Mouse (Mus musculus): ENCODE measurements around the gene P2ry2.

Gene P2ry2

DNA sequence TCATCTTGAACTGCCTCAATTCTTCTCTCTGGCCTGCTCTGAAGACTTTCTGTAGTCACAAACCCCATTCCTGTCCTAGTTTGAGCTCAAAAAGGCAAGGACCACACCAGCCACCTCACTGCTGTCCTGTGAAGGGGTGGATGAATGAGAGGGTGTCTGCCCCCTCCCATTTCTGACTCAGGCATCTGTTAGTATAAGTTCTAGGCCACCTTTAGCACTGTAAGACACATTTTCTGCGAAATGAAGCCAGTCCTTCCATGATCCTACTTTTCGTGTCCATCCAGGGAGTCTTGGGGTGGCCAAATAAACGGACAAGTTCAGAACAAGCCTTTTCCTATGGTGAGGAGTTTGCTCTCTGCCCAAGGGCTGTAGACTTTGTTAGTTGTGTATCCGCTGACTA is at the start of gene P2ry2:
Gene P2ry2 (minus strand): TSS at position 326 of the 400 bp plus-strand sequence.
- no peak for DNase-seq

DNA sequence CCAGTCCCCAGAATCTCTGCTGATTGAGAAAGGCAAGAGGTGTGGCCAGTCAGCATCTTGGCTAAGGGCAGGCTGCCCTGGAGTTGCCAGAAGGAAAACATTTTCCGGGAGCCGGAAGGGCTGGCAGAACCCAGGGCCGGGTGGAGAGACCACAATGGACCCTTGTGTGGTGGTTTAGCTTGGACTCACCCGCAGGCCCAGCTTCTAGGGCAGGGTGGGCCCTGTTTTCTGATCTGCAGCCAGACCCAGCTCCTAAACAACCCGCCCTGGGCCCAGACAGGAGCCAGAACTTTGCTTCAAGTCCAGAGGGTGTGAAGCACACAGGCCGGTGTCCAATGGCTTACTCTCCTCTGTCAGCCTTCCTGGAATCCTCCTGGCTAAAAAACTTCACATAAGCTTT is 49.6 kb upstream of the P2ry2 start:
- peak; percentile 39 for DNase-seq

DNA sequence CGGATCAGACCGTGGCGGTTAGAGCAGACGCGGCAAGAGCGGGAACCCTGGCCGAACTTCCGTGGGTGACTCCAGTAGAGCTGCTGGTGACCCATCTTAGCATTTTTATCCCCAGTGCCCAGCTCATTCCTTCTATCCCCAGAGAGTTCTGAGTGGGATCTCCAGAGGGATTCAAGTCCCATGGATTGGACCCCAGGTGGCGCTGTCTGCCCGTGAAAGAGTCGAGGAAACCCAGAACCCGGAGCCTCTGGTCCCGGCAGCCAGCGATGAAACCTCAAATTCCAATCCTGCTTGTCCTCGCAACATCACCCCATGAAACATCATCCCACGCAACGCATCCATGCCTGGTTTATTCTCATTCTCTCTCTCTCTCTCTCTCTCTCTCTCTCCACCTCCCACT is 48.7 kb upstream of the P2ry2 start:
- DNase-seq, result peak; percentile 93

DNA sequence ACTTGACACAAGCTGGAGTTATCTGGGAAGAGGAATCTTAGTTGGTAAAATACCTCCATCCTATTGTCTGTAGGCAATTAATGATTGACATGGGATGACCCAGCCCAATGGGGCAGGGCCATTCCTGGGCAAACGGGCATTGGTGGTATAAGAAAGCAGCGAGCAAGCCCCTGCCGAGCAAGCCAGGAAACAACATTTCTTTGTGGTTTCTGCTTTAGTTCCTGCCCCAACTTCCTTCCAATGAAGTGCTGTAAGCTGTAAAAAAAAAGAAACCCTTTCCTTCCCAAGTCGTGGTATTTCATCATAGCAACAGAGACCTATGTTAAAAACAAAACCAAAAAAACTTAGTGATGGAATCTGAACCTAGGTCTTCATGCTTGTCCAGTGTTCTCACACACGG is 47.8 kb upstream of the P2ry2 start:
- DNase-seq, result no peak

DNA sequence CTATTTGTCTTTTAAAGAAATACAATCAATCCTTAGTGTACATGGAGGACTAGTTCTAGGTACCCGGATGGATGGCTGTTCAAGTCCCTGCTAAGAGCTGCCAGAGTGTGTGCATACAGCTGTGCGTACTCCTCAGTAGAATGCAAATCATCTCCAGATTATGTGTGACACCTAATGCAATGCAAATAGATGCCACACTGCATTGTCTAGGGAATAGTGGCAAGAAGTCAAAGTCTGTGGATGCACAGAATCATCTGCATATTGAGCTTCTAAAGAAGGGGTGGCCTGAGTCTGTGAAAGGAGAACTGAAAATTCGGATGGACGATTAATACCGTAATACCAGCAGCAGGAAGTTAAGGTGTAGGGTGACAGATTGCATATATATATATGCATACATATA is 46.5 kb upstream of the P2ry2 start:
- DNase-seq, result no peak

DNA sequence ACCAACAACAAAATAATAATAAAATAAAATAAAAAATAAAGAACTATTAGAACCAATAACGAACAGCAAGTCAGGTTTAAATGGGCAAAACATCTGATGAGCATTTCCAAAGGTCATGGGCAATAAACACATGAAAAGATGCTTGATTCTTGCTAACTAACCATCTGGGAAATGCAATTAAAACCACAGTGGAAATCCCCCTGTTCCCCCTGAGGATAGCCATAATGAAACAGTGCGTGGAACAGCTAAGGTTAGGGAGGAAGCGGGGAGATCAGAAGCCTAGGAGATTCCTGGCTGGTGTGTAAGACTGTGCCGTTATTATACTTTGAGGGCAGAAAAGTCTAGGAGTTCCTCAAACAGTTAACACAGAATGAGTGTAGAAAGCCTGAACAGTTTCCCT is 44.6 kb upstream of the P2ry2 start:
- DNase-seq, result no peak

DNA sequence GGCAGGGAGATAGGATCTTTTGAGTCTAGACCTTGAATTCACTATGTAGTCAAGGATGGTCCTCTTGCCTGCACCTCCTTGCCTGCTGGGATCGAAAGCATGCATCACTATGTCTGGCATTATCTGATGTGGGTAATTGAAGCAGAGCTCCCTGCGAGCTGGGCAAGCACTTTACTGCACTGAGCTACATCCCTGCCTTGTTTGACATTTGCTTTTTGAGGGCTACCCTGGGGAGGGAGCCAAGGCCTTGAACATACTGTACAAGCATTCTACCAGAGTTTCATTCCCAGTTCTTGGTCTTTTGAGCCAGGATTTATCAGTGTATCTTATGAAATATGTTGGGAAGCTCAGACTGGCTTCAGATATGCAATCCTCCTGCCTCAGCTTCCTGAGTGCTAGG is 40.5 kb upstream of the P2ry2 start:
- DNase-seq, result no peak

DNA sequence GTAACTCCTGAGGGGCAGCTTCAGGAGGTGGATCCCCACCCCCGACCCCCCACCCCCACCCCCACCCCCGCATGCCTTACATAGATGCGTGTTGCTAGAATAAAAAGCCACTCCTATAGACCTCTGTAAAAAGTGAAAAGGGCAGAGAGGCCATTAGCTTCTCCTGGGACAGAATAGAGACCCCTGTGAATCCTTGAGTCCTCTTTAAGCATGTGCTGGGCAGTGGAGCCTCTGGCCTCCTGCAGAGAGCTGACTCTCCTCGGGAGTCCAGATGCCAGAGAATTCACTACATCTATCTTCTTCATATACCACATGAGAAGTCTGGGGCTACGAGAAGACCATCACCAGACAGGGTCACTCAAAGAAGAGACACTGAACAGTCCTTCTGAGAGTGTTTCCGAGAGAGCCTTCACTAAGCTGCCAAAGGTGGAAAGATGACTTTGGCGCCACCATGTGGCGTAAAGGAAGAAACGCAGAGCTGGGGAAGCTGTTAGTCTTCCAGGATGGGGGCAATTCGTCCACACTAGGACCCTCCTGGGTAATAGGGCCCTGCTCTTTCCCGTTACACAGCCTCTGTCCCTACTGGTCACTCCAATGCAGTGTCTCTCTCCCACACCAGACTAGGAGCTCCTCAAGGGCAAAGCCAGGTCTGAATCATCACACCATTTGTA is 39.0 kb upstream of the P2ry2 start:
- peak; percentile 74 for DNase-seq

DNA sequence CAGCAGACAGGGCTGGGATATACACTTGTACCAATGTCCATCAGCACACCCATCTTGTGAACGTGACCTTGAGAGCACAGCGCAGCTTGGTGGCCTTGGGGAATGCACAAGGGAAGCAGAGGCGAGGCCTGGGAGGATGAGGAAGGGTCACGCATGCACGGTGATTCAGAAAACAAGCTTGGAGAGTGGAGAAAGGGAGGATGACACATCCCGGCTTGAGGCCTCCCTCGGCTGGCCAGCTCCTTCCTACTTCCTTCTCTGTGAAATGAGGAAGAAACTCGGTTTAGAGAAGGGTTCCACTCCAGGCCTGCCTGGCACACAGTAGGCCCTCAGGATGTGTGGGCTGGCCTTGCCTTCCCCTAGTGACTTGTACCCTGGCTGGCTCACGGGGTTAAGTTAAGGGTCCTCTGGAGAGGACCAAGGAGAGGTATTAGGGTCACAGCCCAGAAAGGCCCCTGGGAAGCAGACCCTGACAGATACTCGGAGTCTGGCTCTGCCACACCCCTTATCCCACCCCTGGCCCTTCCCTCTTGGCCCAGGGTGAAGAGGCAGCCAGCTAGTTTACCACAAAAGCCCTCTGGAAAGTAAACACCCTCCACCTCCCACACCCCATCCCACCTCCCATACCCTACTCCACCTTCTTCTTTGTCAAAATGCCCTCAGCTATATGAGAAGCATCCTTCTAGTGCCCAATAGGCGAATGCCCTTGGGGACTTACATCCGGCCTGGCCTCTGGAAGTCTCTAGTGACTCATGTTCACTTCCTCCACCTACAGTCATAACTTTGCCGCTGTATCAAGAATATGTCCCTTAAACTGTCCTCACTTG is 38.3 kb upstream of the P2ry2 start:
- DNase-seq, result no peak

DNA sequence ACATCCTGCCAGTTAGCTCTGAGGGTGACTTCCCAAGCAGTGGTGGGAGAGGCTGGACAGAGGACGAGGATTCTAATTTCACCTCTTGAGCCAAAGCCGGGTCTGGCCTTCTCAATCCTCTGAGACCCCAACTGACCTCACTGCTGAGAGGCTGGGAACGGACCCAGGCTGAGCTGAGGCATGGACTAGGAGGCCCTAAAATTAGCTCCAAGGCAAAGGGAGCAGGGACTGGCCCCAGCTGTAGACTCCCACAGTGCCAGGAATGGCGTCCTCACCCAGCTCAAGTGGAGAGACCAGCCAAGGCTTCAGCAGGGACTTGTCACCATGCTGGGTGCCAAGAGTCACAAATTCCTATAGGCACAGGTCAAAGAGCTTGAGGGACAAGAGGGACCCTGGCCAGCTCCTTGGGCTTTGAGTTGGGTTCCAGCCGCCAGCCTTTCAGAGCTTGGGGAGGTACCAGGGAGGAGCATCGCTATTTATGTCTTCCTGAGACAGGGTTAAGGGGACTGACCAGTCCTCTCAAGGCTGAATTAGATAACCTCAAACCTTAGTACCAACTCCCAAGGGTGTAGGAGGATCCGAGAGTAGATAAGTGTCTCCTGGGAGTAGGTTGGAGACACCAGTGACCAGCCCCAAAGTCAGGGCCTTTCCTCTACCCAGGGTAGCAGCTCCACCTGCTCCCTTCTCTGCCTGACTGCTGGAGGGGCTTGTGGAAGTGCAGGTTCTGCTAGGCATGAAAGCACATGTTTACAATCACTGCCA is 36.8 kb upstream of the P2ry2 start:
- peak; percentile 83 for DNase-seq

DNA sequence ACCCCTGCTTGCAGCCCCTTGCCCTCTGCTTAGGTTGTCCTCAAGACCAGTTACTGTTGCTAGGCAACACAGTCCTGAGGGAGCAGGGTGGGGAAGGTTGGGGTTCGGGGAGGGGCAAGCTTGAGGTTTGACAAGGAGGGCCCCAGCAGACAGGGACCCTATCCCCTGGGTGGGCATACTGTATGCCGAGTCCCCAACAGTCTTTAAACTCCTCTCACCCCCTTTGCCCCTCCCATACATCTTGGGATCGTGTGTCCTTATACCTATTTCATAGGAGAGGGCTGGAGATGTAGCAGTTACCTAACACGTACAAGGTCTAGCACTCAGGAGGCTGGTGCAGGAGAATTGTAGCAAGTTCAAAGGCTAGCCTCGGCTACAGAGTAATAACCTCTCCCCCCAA is 35.6 kb upstream of the P2ry2 start:
- no peak for DNase-seq

DNA sequence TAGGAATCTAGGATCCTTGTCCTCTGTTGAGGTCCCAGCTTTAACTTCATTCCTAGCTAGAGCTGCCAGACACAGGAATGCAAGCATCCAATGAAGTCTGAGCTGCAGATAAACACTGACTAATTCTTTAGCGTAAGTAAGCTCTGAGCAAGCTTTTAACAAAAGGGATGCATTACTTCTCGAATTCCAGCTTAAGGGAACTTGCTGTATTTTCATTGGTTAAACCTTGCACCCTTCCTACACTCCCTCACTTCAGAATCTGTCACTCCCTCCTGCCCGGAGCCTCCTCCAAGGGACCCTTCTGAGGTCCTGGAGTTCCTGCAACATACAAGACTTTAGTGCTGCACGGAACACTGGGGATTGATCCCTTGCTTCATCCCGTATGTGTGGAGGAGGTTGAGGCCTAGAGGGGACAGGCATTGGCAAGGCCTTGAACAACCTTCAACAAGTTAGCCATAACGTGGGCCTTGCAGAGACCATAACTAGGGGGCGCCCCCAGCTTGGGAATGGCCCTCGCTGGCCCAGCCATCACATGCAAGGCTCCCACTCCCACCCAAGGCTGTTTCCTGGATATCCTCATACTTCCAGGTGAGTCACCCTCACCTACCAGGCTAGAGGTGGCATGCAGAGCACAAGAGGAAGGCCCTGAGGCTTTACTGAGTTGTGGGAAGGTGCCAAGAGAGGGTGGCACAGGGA is 31.3 kb upstream of the P2ry2 start:
- no peak for DNase-seq

DNA sequence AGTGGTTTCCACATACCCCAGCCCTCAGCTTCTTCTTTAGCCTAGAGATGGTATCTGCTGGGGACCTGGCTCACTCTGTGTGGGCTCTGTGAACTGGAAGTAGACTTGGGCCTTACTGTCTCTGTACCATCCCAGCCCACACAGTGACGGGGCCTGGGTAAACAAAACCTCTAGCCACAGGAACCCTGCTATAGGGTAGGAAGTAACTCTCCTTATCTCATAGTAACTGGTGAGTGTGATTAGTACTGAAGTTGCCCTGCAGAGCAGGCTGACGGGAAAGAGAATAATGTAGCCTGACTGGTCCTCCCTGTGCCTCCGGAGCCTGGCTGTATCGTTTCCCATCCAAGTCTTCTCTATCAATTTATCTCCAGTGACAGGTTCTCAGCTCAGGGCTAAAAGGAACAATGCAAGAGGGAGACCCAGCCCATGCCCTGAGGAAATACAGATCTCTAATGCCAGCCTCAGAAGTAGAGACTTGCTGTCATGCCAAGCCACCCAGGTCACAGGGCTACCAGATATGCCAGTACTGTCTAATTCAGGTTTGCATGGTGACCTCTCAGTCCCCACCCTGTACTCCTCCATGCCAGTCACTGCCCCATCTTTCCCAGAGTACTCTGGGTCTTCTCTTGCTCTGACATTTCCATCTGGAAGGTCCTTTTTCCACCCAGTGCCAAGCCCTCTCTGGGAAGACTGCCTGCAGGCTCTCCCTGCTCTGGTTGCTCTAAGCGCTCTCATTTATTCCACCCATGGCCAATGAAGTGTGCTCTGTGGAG is 29.5 kb upstream of the P2ry2 start:
- DNase-seq, result no peak

DNA sequence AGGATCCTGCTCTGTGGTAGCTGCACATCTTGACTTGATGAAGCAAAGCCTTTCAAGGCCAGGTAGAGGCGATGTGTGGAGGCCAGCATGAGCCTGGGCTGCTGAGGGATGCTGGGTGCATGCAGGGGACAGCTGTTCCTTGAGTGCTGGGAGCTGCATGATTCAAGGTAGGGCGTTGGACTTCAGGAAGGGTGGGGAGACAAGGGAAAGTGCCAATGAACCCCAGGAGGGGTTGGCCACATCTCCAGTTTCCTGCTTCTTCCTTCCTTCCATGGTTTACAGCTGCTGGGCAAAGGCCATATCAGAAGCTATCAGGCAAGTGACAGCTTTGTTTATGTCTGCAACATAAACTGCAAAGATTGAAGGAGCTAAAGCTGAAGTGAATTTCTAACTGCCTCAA is 28.9 kb upstream of the P2ry2 start:
- DNase-seq, result peak; percentile 42

DNA sequence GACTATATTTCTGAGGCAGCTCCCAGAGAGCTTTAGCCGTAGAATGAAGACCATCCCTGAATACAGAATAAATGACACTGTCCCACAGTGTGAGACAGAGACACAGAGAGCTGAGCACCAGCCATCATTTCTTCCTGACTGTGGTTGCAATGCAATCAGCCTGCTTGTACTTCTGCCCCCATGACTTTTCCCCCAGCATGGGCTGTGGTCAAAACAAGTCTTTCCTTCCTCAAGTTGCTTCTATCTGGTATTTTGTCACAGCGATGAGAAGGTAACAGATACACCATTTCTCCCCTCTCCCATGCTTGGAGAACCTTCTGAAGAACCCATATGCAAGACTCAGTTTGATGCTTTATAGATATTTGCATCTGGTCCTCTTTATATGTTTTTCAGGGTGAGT is 20.7 kb upstream of the P2ry2 start:
- DNase-seq, result no peak

DNA sequence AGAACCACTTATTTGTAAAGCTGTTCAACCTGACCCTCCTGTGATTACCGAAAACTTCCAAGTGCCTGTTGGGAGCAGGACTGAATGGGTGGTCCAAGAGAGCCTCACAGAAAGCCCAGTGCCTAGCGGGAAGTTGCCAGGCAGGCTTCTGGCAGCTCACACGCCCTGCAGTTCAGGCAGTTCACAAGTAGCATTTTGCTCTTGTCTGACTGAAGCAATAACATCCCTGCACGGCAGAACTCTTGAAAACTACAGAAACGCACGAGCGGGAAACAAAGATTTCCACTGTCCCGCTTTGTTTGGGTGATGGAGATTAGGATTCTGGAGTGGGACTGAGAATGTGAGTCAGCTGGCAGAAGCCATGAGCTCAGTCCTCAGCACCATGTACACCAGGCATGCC is 18.6 kb upstream of the P2ry2 start:
- DNase-seq, result no peak

DNA sequence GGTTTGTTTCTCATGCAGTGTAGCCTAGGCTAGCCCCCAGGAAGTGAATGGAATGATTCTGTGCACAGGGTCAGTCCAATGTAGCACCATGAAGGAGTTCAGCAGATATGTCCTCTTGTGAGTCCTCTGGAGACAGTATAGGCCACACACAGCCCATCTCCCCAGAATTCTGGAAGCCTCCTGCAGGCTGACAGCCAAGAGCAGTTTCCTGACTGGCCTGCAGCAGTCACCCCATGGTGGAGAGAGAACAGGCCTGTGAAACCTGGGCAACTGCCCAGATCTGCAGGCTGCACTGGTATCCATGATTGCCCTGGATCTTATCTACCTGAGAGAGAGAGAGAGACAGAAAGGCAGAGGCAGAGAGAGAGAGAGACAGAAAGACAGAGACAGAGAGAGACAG is 18.1 kb upstream of the P2ry2 start:
- DNase-seq, result peak; percentile 71

DNA sequence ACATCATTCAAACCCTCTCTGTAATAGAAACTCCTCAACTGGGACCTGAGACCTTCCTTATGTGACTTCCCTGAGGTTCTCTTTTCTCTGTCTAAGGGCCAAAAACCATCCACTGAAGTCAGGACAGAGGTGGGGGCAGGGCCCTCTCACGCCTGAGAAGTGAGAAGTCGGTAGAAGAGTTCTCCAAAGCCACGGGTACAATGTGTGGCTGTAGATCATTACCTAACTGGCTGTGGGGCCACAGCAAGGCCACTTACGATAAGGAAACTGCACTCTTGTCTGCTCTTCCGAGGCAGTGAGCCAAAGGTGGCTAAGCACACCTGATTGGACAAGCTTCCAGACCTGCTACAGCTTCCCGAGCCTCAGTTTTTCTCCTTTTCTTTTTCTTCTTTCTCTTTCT is 16.8 kb upstream of the P2ry2 start:
- peak; percentile 47 for DNase-seq

DNA sequence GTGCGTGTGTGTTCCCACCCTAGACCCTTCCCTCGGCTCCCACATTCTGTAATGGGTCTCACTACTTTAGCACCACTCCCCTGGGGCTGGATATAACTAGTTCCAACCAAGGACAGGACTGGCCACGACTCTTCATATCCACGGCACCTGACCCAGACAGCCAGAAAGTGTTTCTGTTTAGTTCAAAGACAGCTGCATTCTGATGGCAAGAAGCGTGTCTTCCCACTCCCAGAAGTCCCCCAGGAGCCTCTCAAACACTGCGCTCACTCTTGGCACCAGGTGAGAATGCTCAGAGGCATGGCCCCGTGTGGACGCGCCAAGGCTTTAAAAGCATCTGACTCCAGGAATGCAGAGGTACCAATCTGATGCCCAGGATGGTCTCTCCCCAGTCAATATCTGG is 16.3 kb upstream of the P2ry2 start:
- no peak for DNase-seq

DNA sequence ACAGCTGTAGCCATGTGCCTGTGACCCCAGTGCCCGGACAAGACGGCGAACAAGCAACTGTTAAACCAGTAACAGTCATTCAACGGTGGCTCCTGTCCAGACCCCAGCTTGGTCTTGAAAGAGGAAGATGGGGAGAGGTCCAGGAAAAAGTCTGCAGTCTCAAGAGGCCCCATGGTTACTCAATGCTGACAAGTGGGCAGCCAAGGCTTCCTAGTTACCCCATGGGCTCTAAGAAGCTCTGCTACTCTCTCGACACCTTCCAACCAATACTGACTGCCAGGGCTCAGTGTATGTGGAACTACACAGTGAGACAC is 15.7 kb upstream of the P2ry2 start:
- peak; percentile 49 for DNase-seq

DNA sequence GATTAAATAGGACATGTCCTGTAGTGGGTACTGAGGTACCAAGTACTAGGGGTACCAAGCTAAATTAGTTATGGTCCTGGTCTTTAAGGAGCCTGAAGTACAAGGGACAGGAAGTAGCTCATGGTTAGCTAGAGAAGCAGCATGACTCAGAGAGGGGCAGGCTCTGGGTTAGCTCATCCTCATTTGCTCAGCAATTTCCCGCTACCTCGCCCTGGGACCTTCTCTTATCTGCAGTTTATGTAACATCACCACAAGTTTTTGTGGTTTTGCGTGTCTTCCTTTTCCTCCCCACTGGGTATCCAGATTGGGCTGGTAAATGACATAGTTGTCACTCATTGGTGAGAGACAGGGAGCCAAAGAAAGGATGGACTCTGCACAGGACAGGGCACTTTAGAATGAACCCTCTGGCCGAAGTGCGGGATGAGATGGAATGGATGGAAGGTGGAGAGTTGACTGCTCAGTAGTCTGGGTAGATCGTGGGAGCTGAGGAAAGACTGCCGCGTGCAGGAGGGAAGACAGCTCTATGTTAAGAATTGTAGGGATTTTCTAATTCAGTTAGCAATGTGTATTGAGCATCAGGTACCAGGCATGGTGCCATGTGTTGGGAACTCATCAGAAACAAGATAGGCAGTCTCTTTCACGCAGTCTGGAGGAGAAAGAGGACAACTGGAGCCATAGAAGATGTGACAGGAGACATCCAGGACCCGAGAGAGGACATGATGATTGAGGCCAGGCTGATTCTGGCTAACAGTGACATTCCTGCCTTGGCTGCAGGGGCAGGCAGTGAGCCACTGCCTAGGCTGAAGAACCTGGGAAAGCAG is 15.2 kb upstream of the P2ry2 start:
- DNase-seq, result no peak

DNA sequence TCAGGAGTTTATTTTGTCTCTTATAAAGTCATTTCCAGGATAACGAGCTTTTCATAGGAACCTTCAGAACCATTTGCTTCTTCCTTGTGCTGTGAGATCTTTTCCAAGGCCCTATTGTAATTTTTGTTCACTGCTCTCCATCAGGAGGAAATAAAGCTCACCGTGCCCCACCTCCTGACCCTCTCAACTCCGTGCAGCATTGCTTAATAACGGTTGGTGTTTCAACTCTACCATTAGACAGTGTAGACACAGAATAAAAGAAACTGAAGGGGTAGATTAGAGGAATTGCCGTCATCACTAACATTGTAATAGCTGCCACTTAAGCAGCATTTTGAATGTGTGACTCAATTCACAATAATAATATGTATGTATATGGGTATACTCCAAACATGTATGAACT is 14.2 kb upstream of the P2ry2 start:
- DNase-seq, result no peak

All from lung, postnatal 10 days (tissue).